Mouse (Mus musculus) stomach, postnatal 0 days (tissue): Measurements from ENCODE around the gene Med13l.

Source experiments
- CTCF ChIP-seq: IDR thresholded peaks from 2 replicates; pipeline ENCODE4 v1.5.1; 2016; ENCODE audit warnings: antibody characterized with exemption, low read depth, mild to moderate bottlenecking, moderate library complexity
- EP300 ChIP-seq: optimal IDR thresholded peaks from 2 replicates; pipeline ENCODE3; 2016; ENCODE audit warnings: antibody characterized with exemption

DNA sequence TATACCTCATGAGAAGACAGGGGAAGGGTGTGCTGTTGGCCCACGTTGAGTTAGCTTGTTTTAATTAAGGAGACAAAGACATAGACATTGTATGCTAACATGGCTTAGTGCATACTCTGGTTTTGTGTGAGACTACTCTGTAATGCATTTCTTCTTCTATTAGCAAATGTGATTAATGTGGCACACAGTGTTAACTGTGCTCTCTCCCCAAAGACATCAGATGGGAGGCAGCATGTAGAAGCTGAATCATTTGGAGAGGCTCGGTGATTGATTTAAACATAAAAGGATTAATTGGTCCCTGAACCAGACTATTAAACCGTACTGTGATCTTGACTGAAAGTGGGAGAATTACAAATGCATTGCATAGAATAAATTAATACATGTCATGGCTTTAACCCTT lies 145.9 kb downstream of the Med13l start:
- TF ChIP-seq CTCF (no peak), EP300 (no peak)
